Mouse (Mus musculus): Measurements from ENCODE around the gene Wdr93.

Gene Wdr93

DNA sequence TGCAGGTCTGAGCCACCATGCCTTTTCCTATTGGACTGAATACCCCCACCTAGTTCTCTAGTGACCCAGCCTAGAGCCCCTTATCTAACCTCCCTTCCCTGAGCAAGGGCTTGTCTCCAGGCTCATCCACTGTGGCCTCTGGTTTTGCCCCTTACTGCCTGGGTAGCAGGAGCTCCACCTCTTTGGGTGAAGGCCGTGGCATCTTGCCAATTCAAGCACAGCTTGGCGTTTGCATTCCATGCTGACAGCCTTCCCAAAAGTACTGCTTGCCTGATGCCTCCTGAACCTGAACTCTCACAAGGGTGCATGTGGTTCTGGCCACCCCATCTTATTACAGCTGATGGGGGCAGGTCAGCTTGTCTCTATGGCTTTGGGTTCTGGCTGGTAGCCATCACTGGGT, 60.9 kb downstream of the Wdr93 start:
- DNase-seq: no peak

DNA sequence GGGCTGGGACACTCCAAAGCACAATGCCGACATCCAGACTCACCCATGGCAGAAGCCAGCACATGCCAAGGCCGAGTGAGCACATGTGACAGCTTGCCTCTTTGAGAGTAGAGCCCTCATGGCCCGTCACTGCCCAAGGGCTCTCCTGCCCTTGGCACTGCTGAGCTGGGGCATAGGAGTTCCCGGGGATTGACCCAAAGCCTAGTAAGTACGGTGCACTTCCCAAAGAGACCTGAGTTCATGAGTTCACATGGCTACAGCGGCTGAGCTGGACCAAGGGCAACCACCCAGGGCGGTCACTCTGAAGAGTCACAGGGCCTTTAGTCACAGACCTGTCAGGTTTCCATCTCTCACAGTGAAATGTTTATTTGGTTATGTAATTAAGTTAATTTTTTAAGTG, 65.6 kb downstream of the Wdr93 start:
- no peak for DNase-seq

DNA sequence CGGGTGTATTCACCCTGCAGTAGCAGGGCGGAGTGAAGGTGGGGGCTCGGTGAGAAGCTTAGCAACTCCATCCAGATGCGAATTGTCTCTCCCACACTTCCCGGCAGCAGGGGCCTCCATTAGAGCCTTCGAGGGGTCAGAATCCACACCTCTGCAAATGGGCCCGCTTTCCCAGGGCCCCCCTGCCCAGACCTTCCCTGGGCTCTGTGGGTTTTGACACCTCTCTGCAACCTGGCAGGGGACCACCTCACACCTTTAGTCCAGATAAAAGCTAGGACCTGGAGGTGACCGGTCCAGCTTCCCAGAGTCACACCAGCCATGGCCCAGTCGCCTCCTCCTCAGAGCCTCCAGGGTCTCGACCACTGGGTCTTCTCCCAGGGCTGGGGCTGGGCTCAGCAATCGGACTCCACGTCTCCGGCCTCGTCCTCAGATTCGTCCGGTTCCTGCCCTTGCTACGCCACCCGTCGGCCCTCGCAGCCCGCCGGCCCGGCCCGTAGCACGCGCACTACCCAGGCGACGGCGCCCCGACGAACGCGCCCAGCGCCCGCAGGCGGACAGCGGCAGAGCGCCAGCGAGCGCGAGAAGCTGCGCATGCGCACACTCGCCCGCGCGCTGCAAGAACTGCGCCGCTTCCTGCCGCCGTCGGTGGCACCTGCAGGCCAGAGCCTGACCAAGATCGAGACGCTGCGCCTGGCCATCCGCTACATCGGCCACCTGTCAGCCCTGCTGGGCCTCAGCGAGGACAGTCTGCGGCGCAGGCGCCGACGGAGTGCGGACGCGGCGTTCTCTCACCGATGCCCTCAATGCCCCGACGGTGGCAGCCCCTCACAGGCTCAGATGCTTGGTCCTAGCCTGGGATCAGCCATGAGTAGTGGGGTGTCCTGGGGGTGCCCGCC, 67.9 kb downstream of the Wdr93 start, which contains the start of gene Mesp2:
Mesp2 (plus strand) TSS at position 117 of the 896 bp plus-strand sequence.
- DNase-seq: peak; percentile 66

DNA sequence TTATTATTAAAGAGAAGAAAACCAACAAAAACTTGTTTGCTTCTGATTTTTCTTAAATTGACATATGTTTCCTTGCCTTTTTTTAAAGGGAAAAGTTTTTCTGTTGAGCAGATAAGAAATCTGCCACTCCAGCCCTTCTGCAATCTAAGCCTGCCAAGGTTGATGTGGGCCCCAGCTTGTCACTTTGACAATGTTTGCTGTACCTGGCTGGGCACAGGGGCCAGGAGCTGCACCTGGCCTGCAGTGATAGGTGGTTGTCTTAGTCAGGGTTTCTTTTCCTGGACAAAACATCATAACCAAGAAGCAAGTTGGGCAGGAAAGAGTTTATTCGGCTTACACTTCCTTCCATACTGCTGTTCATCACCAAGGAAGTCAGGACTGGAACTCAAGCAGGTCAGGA, 70.4 kb downstream of the Wdr93 start:
- DNase-seq: no peak

DNA sequence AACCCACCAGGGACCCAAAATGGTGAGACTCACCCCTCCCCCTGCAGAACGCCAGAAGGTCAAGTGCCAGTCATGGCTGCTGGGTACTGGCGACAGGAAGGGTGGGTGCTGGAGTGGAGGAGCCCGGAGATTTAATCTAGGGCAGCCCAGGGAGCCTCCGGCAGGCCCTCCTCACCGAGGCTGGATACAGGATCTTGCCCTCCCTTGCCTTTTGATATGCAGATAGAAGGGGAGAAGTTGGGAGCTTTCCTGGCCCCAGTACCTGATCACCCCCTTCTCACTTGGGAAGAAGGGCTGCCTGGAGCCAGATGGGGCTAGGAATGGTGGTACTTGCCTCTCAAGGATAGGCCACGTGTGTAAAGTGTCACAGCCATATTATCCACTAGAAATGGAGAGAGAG, 75.4 kb downstream of the Wdr93 start:
- DNase-seq: no peak

DNA sequence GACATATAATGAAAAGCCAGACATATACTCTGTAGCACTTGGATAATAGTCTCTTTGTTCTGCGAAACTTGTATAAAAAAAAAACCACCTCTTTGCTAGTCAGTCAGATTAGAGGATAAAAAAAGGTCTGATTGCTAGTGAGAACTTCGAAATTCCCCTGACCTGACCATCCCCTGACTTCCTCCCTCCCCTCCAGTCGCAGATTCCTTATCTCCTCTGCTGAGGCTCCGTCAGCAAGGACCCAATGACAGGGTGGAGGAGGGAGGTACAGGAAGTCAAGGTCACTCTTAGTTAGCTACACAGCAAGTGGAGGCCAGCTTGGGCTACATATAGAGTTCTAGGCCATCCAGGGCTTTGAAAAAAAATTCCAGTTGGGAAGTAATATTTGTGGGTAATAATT, 76.6 kb downstream of the Wdr93 start:
- DNase-seq: no peak

DNA sequence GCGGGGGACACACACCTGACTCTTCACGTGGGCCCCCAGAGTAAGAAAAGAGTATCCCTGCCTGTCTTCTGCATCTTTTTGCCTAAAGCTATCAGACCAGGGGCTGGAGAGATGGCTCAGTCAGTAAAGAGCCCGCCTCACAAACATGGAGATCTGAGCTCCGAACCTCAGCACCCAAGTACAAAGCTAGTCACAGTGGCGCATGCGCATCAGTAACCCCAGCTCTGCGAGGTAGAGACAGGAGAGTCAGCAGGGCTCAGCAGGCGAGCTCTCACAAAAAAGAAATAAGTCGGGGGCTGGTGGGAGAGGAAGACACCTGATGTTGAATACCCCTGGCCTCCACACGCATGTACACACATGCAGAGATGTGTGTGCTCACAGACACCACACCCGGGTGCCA, 77.0 kb downstream of the Wdr93 start:
- no peak for DNase-seq

DNA sequence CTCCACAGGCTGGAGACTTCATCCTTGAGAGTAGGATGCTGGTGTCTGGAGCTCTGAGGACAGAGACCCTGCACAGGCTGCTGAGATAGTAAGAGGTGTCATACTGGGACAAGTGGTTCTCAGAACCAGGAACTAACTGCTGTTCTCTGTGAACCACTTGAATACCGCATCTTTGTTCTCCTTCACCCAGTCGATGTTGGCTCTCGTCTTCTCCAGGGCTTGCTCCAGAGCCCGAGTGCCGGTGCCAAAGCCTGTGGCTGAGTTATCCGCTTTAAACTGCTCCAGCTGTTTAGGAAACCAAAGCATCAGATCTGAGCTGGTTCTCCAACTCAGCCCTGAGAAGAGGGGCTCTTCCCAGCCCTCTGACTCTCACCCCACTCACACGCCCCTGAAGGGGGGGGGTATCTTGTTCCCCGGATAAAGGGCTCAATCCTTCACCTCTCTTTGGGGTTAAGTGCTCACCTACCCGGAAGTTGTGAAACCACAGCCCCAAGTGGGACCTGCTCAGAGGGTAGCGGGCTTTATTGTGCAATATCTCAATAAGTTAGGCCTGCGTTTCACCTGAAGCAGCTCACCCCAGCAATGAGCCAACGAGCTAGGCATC, 79.2 kb downstream of the Wdr93 start:
- no peak for DNase-seq

DNA sequence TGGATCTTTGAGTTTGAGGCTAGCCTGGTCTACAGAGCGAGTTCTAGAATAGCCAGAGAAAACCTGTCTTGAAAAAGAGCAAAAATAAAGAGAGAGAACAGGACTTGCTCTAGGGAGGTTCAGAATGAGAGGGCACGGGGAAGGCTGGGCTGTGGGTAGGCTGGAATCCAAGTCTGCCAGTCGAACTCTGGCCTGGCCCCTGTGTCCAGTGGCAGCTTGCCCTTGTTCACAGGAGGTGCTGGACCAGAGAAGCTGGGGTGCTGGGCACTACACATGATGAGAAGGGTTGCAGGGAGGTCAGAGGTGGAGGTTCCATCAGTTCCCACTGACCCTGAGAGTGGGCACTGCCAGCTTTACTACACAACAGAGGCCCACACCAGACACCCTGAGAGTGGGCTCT, 85.4 kb downstream of the Wdr93 start:
- DNase-seq: no peak

DNA sequence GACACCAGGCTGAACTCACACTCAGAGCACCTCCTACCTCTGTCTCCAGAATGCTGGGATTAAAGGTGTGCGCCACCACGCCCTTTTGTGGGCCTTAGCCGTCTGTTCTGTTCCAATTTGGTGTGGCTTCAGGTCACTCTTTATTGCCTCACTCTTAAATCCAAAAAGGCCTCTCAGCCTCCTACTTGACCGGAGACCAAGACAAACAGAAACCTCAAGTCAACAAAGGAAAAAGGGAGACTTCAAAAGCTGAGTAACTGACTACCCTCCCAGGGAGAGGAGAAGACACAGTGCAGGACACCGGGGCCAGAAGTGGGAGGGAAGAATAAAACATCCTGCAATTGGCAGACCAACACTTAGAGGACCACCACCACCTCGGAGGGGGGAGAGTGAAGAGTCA, 88.2 kb downstream of the Wdr93 start:
- no peak for DNase-seq

DNA sequence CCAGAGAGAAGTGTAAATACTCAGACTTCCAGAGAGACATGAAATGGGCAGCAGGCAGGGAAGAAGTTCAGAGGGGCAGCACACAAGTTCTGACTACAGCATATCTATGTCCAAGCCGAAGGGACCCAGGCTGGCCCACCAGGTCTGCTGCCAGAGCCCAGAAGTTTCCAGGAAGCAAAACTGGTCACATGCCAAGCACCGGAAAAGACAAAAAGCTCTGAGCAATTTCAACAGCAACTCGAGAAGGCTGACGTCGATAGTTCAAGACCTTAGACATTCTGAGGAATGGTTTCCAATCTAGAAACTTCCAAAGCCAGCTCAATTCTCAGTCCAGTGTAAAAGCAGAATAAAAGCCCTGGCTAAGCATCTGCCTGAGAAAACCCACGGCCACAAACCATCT, 88.6 kb downstream of the Wdr93 start:
- DNase-seq: no peak

DNA sequence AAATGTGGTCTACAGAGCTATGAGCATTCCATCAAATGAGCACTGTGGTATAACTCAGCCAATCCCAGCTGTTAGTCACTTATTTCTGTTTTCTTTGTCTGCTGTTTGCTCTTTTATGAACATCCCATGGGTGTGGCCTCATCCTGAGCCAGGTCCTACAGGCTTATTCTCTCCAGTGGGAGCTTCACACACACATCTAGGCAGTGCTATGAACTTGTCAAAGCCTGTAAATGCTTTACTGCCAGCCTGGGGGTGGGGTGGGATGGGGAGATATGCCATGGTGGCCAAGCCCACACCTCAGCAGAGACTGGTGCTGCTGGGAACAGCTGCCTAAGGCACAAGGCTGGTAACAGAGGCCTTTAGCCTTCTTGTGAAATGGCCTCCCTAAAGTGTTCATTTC, 90.0 kb downstream of the Wdr93 start:
- DNase-seq: no peak

DNA sequence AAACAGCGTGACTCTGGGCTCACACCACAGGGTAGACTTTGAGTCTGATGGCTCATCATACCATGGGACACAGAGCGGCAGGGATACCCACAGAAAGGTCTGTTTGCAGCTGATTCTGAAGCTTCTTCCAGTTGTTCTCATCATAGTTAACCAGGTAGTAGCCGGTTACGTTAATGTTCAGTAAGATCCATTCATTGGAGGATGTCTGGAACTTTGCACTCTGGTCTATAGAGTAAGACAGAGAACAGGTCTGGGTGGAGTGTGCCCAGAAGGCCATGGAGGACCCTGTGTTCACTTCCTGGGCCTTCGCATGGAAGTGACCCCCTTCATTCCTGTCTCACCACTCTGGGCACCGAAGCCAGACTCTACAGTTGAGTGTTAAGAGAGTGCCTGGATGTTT, 92.2 kb downstream of the Wdr93 start:
- no peak for DNase-seq
